Comparison of ENCODE assay signal across 8 mouse cellular contexts in the genomic region with DNA sequence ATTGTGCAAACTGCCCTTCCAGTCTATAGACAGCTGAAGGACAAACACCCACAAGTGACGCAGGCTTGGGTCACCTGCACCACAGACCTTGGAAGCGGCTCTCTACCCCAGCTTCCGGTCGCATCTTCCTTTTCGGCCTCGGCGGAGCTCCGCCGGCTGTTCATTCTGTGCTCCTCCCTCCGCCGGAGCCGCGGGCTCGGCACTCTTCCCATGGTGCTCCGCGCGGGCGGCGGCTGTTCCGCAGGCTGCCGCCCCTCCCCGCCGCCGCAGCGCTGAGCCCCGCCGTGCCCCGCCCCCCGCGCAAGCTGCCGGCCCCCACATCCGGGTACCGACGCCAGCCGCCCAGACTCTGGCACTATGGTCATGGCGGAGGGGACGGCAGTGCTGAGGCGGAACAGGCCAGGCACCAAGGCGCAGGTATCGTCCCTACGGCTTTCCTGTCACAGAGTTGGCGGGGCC. TPM values are rescaled to one million over a fixed set of nuclear protein-coding genes. Genes with fewer than 3 reads are reported as not detected.
DNase-seq lines count a peak whose midpoint lies in the region; ATAC-seq and TF ChIP-seq lines count a peak whose summit lies in the region.

TSS of gene Mob4 (plus strand) at position 289 of the 459 bp plus-strand sequence.

- H3K9me3 ChIP-seq in E14TG2a.4 (ENCODE audit: low read length): no peaks in the 10 kb centered on the region
- no peaks in the 10 kb centered on the region for H3K9me3 ChIP-seq in forebrain, embryonic 13.5 days (replicated peaks)
- no peaks in the 10 kb centered on the region for H3K9me3 ChIP-seq in liver, postnatal 0 days (ENCODE audit: low read length)
- no peaks in the 10 kb centered on the region for H3K9me3 ChIP-seq in neural tube, embryonic 14.5 days (ENCODE audit: control insufficient read depth, low read length)

- WGBS in forebrain, embryonic 13.5 days: under 1% methylated on average over 42 of the region's 42 CpGs
- WGBS in large intestine, adult 2 months: 1% methylated on average over 42 of the region's 42 CpGs
- WGBS in liver, postnatal 0 days (ENCODE audit: insufficient replicate concordance): under 1% methylated on average over 38 of the region's 42 CpGs
- WGBS in neural tube, embryonic 14.5 days: under 1% methylated on average over 26 of the region's 42 CpGs

- H3K9ac ChIP-seq in forebrain, embryonic 13.5 days: peak within 1 kb of the TSS; percentile 97
- peak within 1 kb of the TSS; percentile 91 for H3K9ac ChIP-seq in liver, postnatal 0 days (replicated peaks)
- peak within 1 kb of the TSS; percentile 98 for H3K9ac ChIP-seq in neural tube, embryonic 14.5 days (replicated peaks; ENCODE audit: low read depth, low read length)

- H3K4me3 ChIP-seq in E14TG2a.4 (replicated peaks; ENCODE audit: low read length): peak within 1 kb of the TSS; percentile 96
- H3K4me3 ChIP-seq in forebrain, embryonic 13.5 days: peak within 1 kb of the TSS; percentile 99
- H3K4me3 ChIP-seq in liver, postnatal 0 days (ENCODE audit: low read depth, low read length): peak within 1 kb of the TSS; percentile 89
- H3K4me3 ChIP-seq in neural tube, embryonic 14.5 days (ENCODE audit: low read depth, low read length): peak within 1 kb of the TSS; percentile 97

- peaks cover 61% of the 10 kb centered on the region for H3K4me1 ChIP-seq in E14TG2a.4 (replicated peaks; ENCODE audit: low read depth, low read length)
- peaks cover 27% of the 10 kb centered on the region for H3K4me1 ChIP-seq in forebrain, embryonic 13.5 days
- H3K4me1 ChIP-seq in liver, postnatal 0 days (ENCODE audit: insufficient read depth): peaks cover 16% of the 10 kb centered on the region
- H3K4me1 ChIP-seq in neural tube, embryonic 14.5 days (ENCODE audit: control insufficient read depth, insufficient read depth, low read length): peaks cover 20% of the 10 kb centered on the region

- H3K36me3 ChIP-seq in E14TG2a.4 (ENCODE audit: insufficient read depth, low read length): no peaks in the 10 kb centered on the region
- peaks cover 5% of the 10 kb centered on the region for H3K36me3 ChIP-seq in forebrain, embryonic 13.5 days (ENCODE audit: poor library complexity, severe bottlenecking)
- peaks cover 8% of the 10 kb centered on the region; the same call in 1 of the 2 replicates for H3K36me3 ChIP-seq in liver, postnatal 0 days (replicated peaks; ENCODE audit: insufficient read depth, low read length)
- no peaks in the 10 kb centered on the region for H3K36me3 ChIP-seq in neural tube, embryonic 14.5 days (ENCODE audit: control insufficient read depth, insufficient read depth, low read length)

- H3K27ac ChIP-seq in forebrain, embryonic 13.5 days: peak within 1 kb of the TSS; percentile 97
- H3K27ac ChIP-seq in liver, postnatal 0 days (ENCODE audit: low read depth): peak within 1 kb of the TSS; percentile 97
- peak within 1 kb of the TSS; percentile 98 for H3K27ac ChIP-seq in neural tube, embryonic 14.5 days (ENCODE audit: low read depth, low read length)

- peak; percentile 98 for ATAC-seq in forebrain, embryonic 13.5 days
- peak; percentile 95 for ATAC-seq in liver, postnatal 0 days
- peak; percentile 98 for ATAC-seq in neural tube, embryonic 14.5 days (ENCODE audit: low read depth)

- TF ChIP-seq CTCF in E14TG2a.4 (conservative IDR thresholded peaks at IDR 0.05; ENCODE audit: low read length): no peak
- no peak for TF ChIP-seq CTCF in liver, postnatal 0 days (IDR thresholded peaks at IDR 0.05; ENCODE audit: low read depth)

- peak; percentile 86 for DNase-seq in c-Kit-positive CD71-positive TER-119-positive erythroid progenitor cells, embryonic 14.5 days (ENCODE audit: low spot score)
- peak; percentile 95 to 96 for DNase-seq in heart, postnatal 10 days
- DNase-seq in large intestine, adult 2 months (ENCODE audit: low read depth, low spot score): peak; percentile 64
- DNase-seq in liver, postnatal 0 days: peak; percentile 96
- peak; percentile 98 for DNase-seq in testis, postnatal 10 days (ENCODE audit: low spot score)

- intact Hi-C loops in heart, postnatal 10 days (cut with DNase I): loop anchor here (2.0 to 5.0 kb wide), 5 partner anchors 44 to 1841 kb away; partner anchors contain the start of genes Mars2 and Sf3b1

- peak; percentile 55; the same call in 1 of the 2 replicates for TF ChIP-seq EP300 in liver, postnatal 0 days (IDR thresholded peaks at IDR 0.05; ENCODE audit: low read depth)

- peak within 1 kb of the TSS; percentile 80 for H3K4me2 ChIP-seq in forebrain, embryonic 13.5 days
- peak within 1 kb of the TSS; percentile 82 for H3K4me2 ChIP-seq in liver, postnatal 0 days (ENCODE audit: low read depth, low read length)
- H3K4me2 ChIP-seq in neural tube, embryonic 14.5 days (ENCODE audit: low read depth, low read length): peak within 1 kb of the TSS; percentile 77

- no peaks in the 10 kb centered on the region for H3K27me3 ChIP-seq in E14TG2a.4 (ENCODE audit: insufficient read depth, low read length)
- H3K27me3 ChIP-seq in forebrain, embryonic 13.5 days: no peaks in the 10 kb centered on the region
- H3K27me3 ChIP-seq in liver, postnatal 0 days (ENCODE audit: insufficient read depth, low read length): no peaks in the 10 kb centered on the region
- H3K27me3 ChIP-seq in neural tube, embryonic 14.5 days (ENCODE audit: control insufficient read depth, insufficient read depth, low read length): no peaks in the 10 kb centered on the region

RNA-seq across cellular contexts. Expression of gene Mob4, which starts in this region (rescaled TPM):
- polyA plus RNA-seq in forebrain, embryonic 13.5 days (2015; fragmentation: Nextera tagmentation; extraction: Ambion mirVana): 191 and 198 TPM in 2 replicates
- total RNA-seq in heart, postnatal 10 days (2021): 10 to 100 TPM; 43.2 to 46.2 TPM
- 11.0 and 11.3 TPM in 2 replicates for polyA plus RNA-seq in large intestine, adult 2 months (2012; rRNA removed)
- 40.1 and 42.2 TPM in 2 replicates for polyA plus RNA-seq in liver, postnatal 0 days (2015; fragmentation: Nextera tagmentation; extraction: Ambion mirVana)
- polyA plus RNA-seq in neural tube, embryonic 14.5 days (2014; fragmentation: Nextera tagmentation; extraction: Ambion mirVana): 189 and 204 TPM in 2 replicates

Comparison
In these comparisons a context has a peak if more than half of its experiments do, and no peak if none do; other contexts are left out.
1. Peak in every context shown above with its lines: DNase-seq, ATAC-seq, H3K4me3 ChIP-seq and H3K27ac ChIP-seq.